Mouse (Mus musculus) limb, embryonic 11.5 days (tissue): ENCODE data around the gene Rps12. TPM values are rescaled to one million over a fixed set of nuclear protein-coding genes. Genes with fewer than 3 reads are reported as not detected.

Experiments
- ATAC-seq: fragments of 200-750 bp; cut with Nextera tagmentation; 2 replicates; pipeline ENCODE4 v1.8.0; 2017; ENCODE audit warnings: low read depth; ENCODE audit not compliant: insufficient number of reproducible peaks, low FRiP score, low TSS enrichment
- DNase-seq: peaks from one replicate; pipeline ENCODE4 v3.0.0-alpha.2; 2015; ENCODE audit warnings: low spot score
- H3K27ac ChIP-seq: fragments of 300-500 bp; sonication (generic); replicated peaks from 2 replicates; pipeline ENCODE4 v1.5.1; 2014; ENCODE audit warnings: low read depth, mild to moderate bottlenecking, low read length
- H3K27me3 ChIP-seq: fragments of 300-500 bp; sonication (generic); 2 replicates; pipeline ENCODE4 v1.6.1; 2014; ENCODE audit warnings: mild to moderate bottlenecking, low read length, mixed read lengths; ENCODE audit not compliant: control insufficient read depth, insufficient read depth
- H3K36me3 ChIP-seq: fragments of 300-500 bp; sonication (generic); 2 replicates; pipeline ENCODE4 v1.6.1; 2014; ENCODE audit warnings: mild to moderate bottlenecking, low read length, moderate library complexity, mixed read lengths; ENCODE audit not compliant: control insufficient read depth, insufficient read depth
- H3K4me1 ChIP-seq: fragments of 300-500 bp; sonication (generic); 2 replicates; pipeline ENCODE4 v1.6.1; 2014; ENCODE audit warnings: low read length, mixed read lengths; ENCODE audit not compliant: control insufficient read depth, insufficient read depth
- H3K4me2 ChIP-seq: fragments of 300-500 bp; sonication (generic); 2 replicates; pipeline ENCODE4 v1.6.1; 2014; ENCODE audit warnings: low read depth, mild to moderate bottlenecking, moderate library complexity; ENCODE audit not compliant: severe bottlenecking
- H3K4me3 ChIP-seq: fragments of 300-500 bp; sonication (generic); 2 replicates; pipeline ENCODE4 v1.5.1; 2014; ENCODE audit warnings: low read depth, low read length
- H3K9ac ChIP-seq: fragments of 300-500 bp; sonication (generic); 2 replicates; pipeline ENCODE4 v1.6.1; 2014; ENCODE audit warnings: mild to moderate bottlenecking, low read length
- H3K9me3 ChIP-seq: fragments of 300-500 bp; sonication (generic); 2 replicates; pipeline ENCODE4 v1.6.1; 2016; ENCODE audit warnings: low read length; ENCODE audit not compliant: control insufficient read depth
- WGBS: fragments of 180-500 bp; shearing (Covaris S2); extraction: QIAGEN DNeasy Blood & Tissue Kit; methylation state at CpG from one replicate; pipeline ENCODE4 v1.1.7; 2014; 5-methylcytosine and 5-hydroxymethylcytosine counted together
- polyA plus RNA-seq: library from polyadenylated mRNA; unstranded; fragments of >200 nt; fragmentation: Nextera tagmentation; extraction: Ambion mirVana; gene quantifications from 2 replicates; pipeline ENCODE4 v1.2.1, GENCODE M21; 2014

Gene Rps12
- polyA plus RNA-seq, 1 experiment from 2014 or later, result 198 TPM

DNA sequence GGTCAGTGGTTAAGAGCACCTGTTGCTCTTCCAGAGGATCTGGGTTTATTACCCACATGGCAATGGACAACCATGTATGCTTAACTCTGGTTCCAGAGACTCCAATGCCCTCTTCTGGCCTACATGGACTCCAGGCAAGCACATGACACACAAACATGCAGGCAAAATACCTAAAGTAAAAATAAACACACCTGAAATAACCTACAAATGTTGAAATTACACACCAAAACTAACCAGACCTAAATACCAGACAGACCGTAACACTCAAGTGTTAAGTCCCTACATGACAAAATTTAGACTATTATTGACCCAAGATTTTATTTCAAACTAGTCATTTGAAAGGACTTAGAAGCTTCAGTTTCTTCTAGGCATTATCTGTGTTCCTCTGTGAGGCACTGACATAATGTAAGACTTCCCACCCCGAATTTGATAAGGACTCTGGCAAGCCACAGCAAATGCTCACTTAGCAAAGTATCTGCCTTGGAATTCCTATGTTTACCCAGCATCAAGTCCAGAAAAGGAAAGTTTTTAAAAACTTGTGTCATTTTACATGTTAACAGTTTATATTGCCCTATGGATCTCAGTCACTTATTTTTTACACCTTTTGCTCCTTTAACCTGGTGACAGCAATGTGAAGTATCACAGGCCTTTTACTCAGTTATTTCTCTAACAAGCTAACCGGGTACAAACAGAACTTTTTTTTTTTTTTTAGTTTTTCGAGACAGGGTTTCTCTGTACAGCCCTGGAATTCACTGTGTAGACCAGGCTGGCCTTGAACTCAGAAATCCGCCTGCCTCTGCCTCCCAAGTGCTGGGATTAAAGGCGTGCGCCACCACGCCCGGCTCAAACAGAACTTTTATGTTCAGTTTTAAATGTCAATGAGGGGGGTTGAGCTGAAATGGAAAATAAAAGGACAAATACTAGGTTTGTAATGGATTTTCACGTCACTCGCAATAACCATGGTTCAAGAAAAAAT lies 5.0 kb downstream of the Rps12 start:
- no peak overlapping the region for H3K4me3 ChIP-seq
- H3K9me3 ChIP-seq, result no peaks in the 10 kb centered on the region
- H3K4me2 ChIP-seq, result no peak overlapping the region
- H3K4me1 ChIP-seq, result peaks cover 7% of the 10 kb centered on the region; the same call in 1 of the 2 replicates
- no peak for ATAC-seq
- no peaks in the 10 kb centered on the region for H3K27me3 ChIP-seq
- peaks cover 5% of the 10 kb centered on the region for H3K36me3 ChIP-seq
- no peak overlapping the region for H3K27ac ChIP-seq
- WGBS, result 83% methylated on average over 11 of the region's 11 CpGs
- no peak for DNase-seq
- H3K9ac ChIP-seq, result no peak overlapping the region

DNA sequence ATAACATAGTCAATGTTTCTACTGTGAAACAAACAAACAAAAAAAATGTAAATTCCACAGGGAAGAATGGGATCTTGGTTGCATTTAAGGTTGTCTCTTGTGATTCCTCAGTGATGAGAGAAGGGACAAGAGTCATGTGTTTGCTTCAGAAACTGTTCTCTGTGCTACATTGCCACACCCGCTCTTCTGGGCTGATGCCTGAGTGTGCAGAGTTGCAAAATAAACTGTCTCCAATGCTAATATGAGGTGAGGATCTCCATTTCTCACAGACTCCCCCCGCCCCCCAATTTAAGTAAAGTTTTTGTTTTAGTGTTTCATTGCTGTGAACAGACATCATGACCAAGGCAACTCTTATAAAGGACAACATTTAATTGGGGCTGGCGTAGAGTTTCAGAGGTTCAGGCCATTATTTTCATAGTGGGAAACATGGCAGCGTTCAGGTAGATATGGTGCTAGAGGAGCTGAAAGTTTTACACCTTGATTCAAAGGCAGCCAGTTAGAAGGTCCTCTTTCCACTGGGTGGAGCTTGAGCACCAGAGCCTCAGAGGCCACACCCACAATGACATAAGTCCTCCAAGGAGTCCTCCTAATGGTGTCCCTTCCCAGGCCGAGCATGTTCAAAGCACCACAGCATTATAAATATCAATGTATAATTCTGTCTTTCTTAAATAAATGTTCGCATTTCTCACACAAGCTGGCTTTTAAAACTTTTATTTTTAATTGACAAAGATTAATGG lies 6.4 kb downstream of the Rps12 start:
- ATAC-seq (no peak), DNase-seq (no peak)
- Histone ChIP-seq H3K27ac (no peak overlapping the region), H3K9ac (no peak overlapping the region), H3K36me3 (peaks cover 5% of the 10 kb centered on the region), H3K4me1 (peaks cover 2% of the 10 kb centered on the region; the same call in 1 of the 2 replicates), H3K4me2 (no peak overlapping the region), H3K4me3 (no peak overlapping the region), H3K9me3 (no peaks in the 10 kb centered on the region), H3K27me3 (no peaks in the 10 kb centered on the region)
- 83% methylated on average over 6 of the region's 6 CpGs for WGBS

- H3K36me3 ChIP-seq, result no peaks in the 10 kb centered on the region
- no peak overlapping the region for H3K4me2 ChIP-seq
- no peak for DNase-seq
- H3K9ac ChIP-seq, result no peak overlapping the region
- H3K27me3 ChIP-seq, result no peaks in the 10 kb centered on the region
- H3K9me3 ChIP-seq, result no peaks in the 10 kb centered on the region
- no peak overlapping the region for H3K27ac ChIP-seq
- no peaks in the 10 kb centered on the region for H3K4me1 ChIP-seq
- no peak overlapping the region for H3K4me3 ChIP-seq
- 38% methylated on average over 5 of the region's 5 CpGs for whole genome bisulfite sequencing
- ATAC-seq, result no peak
Observed at GRCm38 (mm10) chr10:23777288-23777945, 9.7 kb downstream of the Rps12 start.

DNA sequence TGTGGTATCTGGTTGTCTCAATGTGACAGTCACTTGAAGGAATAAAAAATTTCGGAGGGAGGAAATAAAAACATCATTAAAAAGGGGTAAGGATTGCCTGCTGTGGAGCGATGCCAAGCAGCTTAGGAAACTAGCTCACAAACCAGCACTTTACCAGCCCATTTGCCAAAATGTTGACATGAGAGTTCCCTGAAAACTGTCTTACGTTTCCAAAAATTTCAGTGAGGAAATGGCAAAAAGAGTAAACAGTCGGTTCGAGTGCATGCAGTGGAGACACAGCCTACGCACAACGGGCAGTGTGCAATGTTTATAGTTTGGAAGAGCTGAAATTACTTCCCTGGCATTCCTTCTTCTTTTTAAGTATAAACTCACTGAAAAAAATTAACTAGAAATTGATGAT lies 32.9 kb downstream of the Rps12 start:
- Histone ChIP-seq H3K36me3 (no peaks in the 10 kb centered on the region; the same call in 1 of the 2 replicates), H3K9me3 (no peaks in the 10 kb centered on the region), H3K4me3 (no peak overlapping the region), H3K9ac (no peak overlapping the region), H3K4me1 (no peaks in the 10 kb centered on the region), H3K27ac (no peak overlapping the region), H3K27me3 (no peaks in the 10 kb centered on the region), H3K4me2 (no peak overlapping the region)
- WGBS, result 54% methylated on average over 7 of the region's 7 CpGs
- DNase-seq (no peak), ATAC-seq (no peak)

Other genes starting within 250 kb of the Rps12 start
- gene Slc18b1, start 9.7 kb upstream of the Rps12 start, polyA plus RNA-seq, result 19.9 and 24.3 TPM in 2 replicates
- gene Vnn3, start 64.2 kb upstream of the Rps12 start, polyA plus RNA-seq, result not detected in 2 replicates
- 0.33 and 0.37 TPM in 2 replicates for gene Vnn1, start 107.4 kb upstream of the Rps12 start, polyA plus RNA-seq
- not detected in 2 replicates for gene Taar1, start 133.1 kb upstream of the Rps12 start, polyA plus RNA-seq
- gene Taar2, start 151.3 kb upstream of the Rps12 start, polyA plus RNA-seq, result not detected in 2 replicates
- not detected in 2 replicates for gene Taar3, start 162.3 kb upstream of the Rps12 start, polyA plus RNA-seq
- gene Taar4, start 173.2 kb upstream of the Rps12 start, polyA plus RNA-seq, result not detected in 2 replicates
- not detected in 2 replicates for gene Taar5, start 183.4 kb upstream of the Rps12 start, polyA plus RNA-seq
- not detected in 2 replicates for gene Taar6, start 198.4 kb upstream of the Rps12 start, polyA plus RNA-seq
- gene Taar7a, start 206.2 kb upstream of the Rps12 start, polyA plus RNA-seq, result not detected in 2 replicates
- not detected in 2 replicates for gene Taar7b, start 212.7 kb upstream of the Rps12 start, polyA plus RNA-seq
- gene Taar7d, start 239.9 kb upstream of the Rps12 start, polyA plus RNA-seq, result not detected in 2 replicates